Mouse (Mus musculus): ENCODE measurements around the gene Gimap9.

The Gimap9 gene

GRCm38 (mm10) chr6:48687077-48687476 is 11.1 kb downstream of the Gimap9 start:
- DNase-seq (ENCODE audit: low read depth in 2 of 2, low spot score in 2 of 2) = no peak

DNA sequence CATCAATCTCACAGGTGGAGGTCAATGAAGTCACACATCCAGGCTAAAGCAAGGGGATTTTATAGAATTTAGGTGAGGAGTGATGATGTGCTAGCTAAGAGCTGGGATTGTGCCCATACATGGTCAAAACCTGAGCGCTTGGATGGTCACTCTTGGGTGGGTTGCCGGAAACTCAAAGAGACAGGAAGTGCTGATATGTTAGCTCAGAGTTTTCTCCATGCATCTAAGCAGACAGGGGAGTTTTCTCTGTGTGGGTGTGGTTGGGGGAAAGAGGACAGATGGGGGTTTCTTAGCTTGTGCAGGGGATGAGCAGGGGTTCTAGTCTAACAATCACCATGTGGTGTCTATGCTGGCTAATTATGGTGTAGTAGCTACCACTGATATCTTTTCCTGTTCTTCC is 13.4 kb downstream of the Gimap9 start:
- no peak for DNase-seq (ENCODE audit: low read depth in 2 of 2, low spot score in 2 of 2)

DNA sequence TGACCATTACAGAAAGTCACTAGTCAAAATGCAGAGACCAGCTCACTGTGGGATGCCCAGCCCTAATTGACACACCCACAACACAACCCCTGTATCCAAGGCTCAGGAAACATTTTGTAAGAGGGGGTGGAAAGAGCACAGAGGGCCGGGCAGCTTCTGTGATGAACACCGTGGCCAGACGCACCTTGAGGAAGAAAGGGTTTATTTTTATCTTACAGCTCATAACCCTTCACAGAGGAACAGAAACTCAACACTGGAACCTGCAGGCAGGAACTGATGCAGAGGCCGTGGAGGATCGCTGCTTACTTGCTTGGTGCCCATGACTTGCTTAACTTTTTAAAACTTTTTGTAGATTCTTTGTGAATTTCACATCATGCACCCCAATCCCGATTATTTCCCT is 17.0 kb downstream of the Gimap9 start:
- DNase-seq (ENCODE audit: low read depth in 2 of 2, low spot score in 2 of 2) = no peak

GRCm38 (mm10) chr6:48696830-48697554 is 21.1 kb downstream of the Gimap9 start:
- no peak for DNase-seq (ENCODE audit: low read depth in 2 of 2, low spot score in 2 of 2)

GRCm38 (mm10) chr6:48697555-48697930 is 21.6 kb downstream of the Gimap9 start:
- DNase-seq (ENCODE audit: low read depth in 2 of 2, low spot score in 2 of 2) = no peak

- no peak for DNase-seq (ENCODE audit: low read depth in 2 of 2, low spot score in 2 of 2)
Measured at GRCm38 (mm10) chr6:48698066-48698856, 22.3 kb downstream of the Gimap9 start.

DNA sequence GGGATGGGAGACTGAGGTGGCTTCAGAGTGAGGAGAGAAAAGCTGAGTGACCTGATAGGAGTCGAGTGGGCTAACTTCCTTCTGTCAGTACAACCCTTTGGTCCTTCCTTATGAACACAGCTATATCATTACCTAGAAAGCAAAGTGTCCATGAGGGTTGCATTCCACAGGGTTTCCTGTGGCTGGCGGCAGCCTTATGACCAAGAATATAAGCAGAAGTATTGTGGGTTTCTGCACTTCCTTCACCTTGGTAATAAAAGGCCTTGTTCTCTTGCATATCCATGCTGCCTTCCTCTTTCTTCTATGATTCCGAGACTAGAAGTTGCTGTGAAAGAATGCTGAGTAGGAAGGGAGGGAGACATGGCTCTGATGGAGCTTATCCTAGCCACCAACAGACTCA is 23.0 kb downstream of the Gimap9 start:
- no peak for DNase-seq (ENCODE audit: low read depth in 2 of 2, low spot score in 2 of 2)

DNA sequence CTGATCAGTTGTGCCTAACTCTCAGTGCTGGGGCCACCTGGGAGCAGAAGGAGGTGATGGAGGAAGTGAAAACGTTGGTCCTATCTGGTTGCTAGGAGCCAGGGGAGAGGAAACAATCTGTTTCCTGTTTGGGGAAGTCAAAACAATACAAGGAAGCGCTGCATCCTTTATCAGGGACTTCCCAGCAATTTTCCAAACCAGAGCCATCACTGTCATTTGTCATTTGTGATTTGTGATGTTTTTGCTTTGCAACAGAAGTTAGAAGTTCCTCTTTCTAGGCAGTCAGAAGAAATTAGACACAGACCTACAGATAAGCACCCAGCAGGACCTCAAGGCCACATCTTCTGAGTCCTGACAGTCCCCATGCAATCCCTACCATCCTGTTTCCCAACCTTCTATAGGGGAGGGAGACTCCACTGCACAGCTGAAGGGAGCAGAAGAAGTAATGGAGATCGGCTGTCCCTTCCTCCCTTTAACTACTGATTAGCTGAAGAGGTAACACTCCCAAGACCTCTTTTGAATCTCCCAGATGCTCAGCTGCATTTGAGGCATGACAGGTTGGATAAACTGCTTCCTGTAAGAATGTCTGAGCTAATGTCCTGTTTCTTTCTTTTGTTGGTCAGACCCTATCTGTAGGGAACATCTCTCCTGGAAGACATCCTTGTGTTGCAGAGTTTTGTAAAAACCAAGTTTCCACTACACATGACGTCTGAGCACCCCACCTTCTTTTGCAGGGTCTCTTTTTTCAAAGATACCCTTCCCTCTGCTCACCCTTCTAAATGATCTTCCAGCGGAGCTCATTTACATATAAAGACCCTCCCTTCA is 24.5 kb downstream of the Gimap9 start:
- DNase-seq (ENCODE audit: low read depth in 2 of 2, low spot score in 2 of 2) = no peak

GRCm38 (mm10) chr6:48702146-48702545 is 26.2 kb downstream of the Gimap9 start:
- no peak for DNase-seq (ENCODE audit: low read depth in 2 of 2, low spot score in 2 of 2)

DNA sequence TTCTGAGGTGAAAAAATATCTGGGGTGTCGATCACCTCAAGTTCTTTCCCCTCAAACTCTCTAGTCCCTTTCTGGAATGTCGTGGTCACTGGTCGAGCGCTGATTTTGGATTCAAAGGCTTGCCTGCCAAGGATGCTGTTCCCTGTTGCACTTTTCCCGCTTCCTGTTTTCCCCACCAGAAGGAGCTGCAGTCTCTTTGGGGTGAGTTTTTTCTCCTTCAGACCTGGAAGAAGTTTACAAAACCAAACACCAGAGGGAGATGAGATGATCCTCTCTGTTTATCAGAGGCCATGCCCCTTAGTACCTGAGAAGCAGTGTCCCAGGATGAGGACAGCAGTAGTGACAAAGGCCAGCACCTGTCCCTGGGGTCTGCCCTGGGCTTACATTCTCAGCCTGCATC is 26.7 kb downstream of the Gimap9 start:
- no peak for DNase-seq (ENCODE audit: low read depth in 2 of 2, low spot score in 2 of 2)

DNA sequence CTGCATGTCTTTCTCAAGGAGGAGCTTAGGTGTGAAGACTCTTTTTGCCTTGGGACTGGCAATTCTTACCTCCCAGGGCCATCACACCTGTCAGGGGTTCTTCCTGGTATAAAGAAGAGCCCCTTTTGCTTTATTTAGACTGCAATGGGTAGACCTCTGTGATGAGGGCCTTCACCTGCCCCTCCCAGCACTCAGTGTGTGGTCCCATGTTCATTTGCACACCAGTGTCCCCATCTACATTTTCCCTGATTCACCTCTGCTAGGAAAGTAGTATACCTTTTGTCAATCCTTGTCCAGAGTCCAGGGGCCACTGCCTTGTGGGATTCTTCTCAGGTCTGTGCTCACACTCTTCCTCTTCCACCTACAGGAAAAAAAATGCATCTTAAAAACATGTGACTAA is 28.2 kb downstream of the Gimap9 start:
- DNase-seq (ENCODE audit: low read depth in 2 of 2, low spot score in 2 of 2) = no peak

DNA sequence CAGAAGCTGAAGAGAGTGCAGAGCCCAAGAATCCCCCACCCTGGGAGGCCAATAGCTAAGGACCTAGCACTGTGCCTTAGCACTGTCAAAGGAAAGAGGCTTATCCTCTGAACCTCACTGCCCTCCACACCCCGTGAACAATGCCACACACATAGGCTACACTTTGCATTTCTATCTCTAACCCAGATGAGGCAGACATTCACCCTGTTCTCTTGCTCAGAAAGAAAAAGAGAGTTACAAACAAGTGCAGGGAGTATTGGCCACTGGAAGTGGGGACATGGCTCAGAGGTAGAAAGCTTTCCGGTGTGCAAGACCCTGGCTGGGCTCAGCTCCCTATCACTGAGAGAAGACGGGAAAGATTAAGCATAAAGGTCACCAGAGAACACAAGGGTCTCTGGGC is 30.2 kb downstream of the Gimap9 start:
- peak in 1 of 2 experiments; percentile 34 for DNase-seq (ENCODE audit: low read depth in 2 of 2, low spot score in 2 of 2)

- peak; percentile 68 to 71 for DNase-seq (ENCODE audit: low read depth in 2 of 2, low spot score in 2 of 2)
Measured at GRCm38 (mm10) chr6:48718455-48718854, 42.5 kb downstream of the Gimap9 start, which contains the start of the genes Gm28053 and Gimap7. Gene Gm28053 (plus strand): TSS chr6:48718607. Gene Gimap7 (plus strand): TSS chr6:48718621.

DNA sequence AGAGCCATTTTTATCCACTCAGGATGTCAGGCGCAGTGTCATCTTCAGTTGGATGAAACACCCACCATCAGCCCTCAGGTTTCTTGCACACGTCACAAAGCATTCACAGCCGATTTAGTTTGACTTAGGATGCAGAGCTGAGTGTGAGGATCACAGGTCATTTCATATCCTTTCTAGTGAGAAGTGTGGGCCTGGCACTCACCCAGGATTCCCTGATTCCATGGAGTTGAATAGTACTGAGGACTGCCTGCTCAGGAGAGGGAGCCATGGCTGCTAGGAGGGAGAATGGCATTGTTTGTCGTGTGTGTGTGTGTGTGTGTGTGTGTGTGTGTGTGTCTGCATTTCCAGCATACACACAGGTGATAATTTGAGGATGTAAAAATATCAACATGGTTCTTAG is 44.4 kb downstream of the Gimap9 start:
- no peak for DNase-seq (ENCODE audit: low read depth in 2 of 2, low spot score in 2 of 2)

DNA sequence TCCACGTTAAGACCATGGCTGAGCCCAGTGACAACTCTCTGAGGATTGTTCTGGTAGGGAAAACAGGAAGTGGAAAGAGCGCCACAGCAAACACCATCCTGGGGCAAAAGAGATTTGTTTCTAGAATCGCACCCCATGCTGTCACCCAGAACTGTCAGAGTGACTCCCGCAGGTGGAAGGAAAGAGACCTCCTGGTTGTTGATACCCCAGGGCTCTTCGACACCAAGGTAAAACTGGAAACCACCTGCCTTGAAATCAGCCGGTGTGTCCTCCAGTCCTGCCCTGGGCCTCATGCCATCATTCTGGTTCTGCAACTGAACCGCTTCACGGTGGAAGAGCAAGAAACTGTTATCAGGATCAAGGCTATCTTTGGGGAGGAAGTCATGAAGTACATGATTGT is 47.5 kb downstream of the Gimap9 start:
- DNase-seq (ENCODE audit: low read depth in 2 of 2, low spot score in 2 of 2) = no peak

DNA sequence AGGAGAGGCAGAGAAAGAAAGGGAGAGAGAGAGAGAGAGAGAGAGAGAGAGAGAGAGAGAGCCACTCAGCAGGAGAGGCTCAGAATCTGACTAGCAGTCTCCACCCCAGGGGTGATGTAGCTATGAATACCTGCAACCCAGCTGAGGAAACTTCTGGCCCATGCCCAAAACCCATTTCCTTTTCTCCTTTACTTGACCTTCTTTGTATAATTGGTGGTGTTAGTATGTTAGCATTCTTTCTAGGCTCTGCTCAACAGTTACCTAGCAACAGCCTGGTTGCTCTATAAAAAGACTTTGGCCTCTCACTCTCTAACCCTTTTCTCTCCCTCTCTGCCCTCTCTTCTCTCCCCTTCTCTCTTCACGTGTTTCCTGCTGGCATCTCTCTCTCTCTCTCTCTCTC is 49.5 kb downstream of the Gimap9 start:
- DNase-seq (ENCODE audit: low read depth in 2 of 2, low spot score in 2 of 2) = peak; percentile 69 to 75

DNA sequence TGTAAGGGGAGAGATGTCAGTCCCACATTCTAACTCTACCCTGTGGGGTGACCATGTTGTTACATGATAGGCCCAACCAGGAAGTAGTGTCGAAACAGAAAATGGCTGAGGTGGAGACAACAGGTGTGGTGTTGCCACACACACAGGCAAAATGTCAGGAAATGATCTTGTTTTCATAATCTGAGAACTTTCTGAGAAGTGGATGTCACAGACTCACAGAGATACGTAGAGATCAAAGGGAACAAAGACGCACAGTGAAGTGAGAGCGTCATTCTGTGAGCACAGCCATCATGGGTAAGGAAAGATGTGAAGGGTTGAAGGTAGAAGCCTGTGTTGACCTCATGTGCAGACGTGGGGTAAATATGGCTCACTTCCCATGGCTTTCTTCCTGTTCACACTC is 51.8 kb downstream of the Gimap9 start:
- DNase-seq (ENCODE audit: low read depth in 2 of 2, low spot score in 2 of 2) = peak; percentile 66 to 73

Measured in CD8-positive naive resting alpha-beta T cell, adult 2 months (primary cell).